Mouse (Mus musculus) lung, postnatal 0 days (tissue): ENCODE measurements around the gene Myog. TPM values are rescaled to one million over a fixed set of nuclear protein-coding genes. Genes with fewer than 3 reads are reported as not detected.

Source experiments
- ATAC-seq: fragments of 200-750 bp; cut with Nextera tagmentation; 2 replicates; pipeline ENCODE4 v1.8.0; 2017; ENCODE audit warnings: moderate library complexity
- DNase-seq: peaks from one replicate; pipeline ENCODE4 v3.0.0-alpha.2; 2016; ENCODE audit warnings: low spot score
- H3K27ac ChIP-seq: fragments of 300-500 bp; sonication (generic); 2 replicates; pipeline ENCODE4 v1.5.1; 2014; ENCODE audit warnings: antibody characterized with exemption, mild to moderate bottlenecking, low read length, mixed read lengths
- H3K27me3 ChIP-seq: fragments of 300-500 bp; sonication (generic); replicated peaks from 2 replicates; pipeline ENCODE4 v1.6.1; 2014; ENCODE audit warnings: low read length, mixed read lengths; ENCODE audit not compliant: insufficient read depth
- H3K36me3 ChIP-seq: fragments of 300-500 bp; sonication (generic); 2 replicates; pipeline ENCODE4 v1.6.1; 2014; ENCODE audit warnings: low read length, mixed read lengths; ENCODE audit not compliant: insufficient read depth
- H3K4me1 ChIP-seq: fragments of 300-500 bp; sonication (generic); 2 replicates; pipeline ENCODE4 v1.6.1; 2014; ENCODE audit warnings: antibody characterized with exemption, low read depth, low read length, mixed read lengths; ENCODE audit not compliant: insufficient read depth
- H3K4me2 ChIP-seq: fragments of 300-500 bp; sonication (generic); replicated peaks from 2 replicates; pipeline ENCODE4 v1.6.1; 2014; ENCODE audit warnings: low read depth, mild to moderate bottlenecking, low read length, moderate library complexity, mixed read lengths
- H3K4me3 ChIP-seq: fragments of 300-500 bp; sonication (generic); 2 replicates; pipeline ENCODE4 v1.5.1; 2014; ENCODE audit warnings: low read depth, low read length
- H3K9ac ChIP-seq: fragments of 300-500 bp; sonication (generic); replicated peaks from 2 replicates; pipeline ENCODE4 v1.6.1; 2014; ENCODE audit warnings: low read depth, mild to moderate bottlenecking
- H3K9me3 ChIP-seq: fragments of 300-500 bp; sonication (generic); 2 replicates; pipeline ENCODE4 v1.6.1; 2016; ENCODE audit warnings: low read length, mixed read lengths
- CTCF ChIP-seq: IDR thresholded peaks from 2 replicates; pipeline ENCODE4 v1.5.1; 2016; ENCODE audit warnings: antibody characterized with exemption, mild to moderate bottlenecking
- EP300 ChIP-seq: IDR thresholded peaks from 2 replicates; pipeline ENCODE4 v1.6.1; 2016; ENCODE audit warnings: antibody characterized with exemption, mild to moderate bottlenecking, control low read depth
- WGBS: fragments of 180-500 bp; shearing (Covaris S2); extraction: QIAGEN DNeasy Blood & Tissue Kit; methylation state at CpG from one replicate; pipeline ENCODE4 v1.1.7; 2014; 5-methylcytosine and 5-hydroxymethylcytosine counted together
- polyA plus RNA-seq: library from polyadenylated mRNA; unstranded; fragments of >200 nt; fragmentation: Nextera tagmentation; extraction: Ambion mirVana; gene quantifications from 2 replicates; pipeline ENCODE4 v1.2.1, GENCODE M21; 2015

The Myog gene
- polyA plus RNA-seq, 1 experiment from 2014 or later, result not detected

- H3K36me3 ChIP-seq, result no peaks in the 10 kb centered on the region
- no peak overlapping the region for H3K9ac ChIP-seq
- H3K4me1 ChIP-seq, result no peaks in the 10 kb centered on the region
- no peak overlapping the region for H3K27ac ChIP-seq
- 82% methylated on average over 7 of the region's 7 CpGs for WGBS
- no peak for DNase-seq
- ATAC-seq, result no peak
- H3K27me3 ChIP-seq, result no peaks in the 10 kb centered on the region
- TF ChIP-seq EP300 (no peak), CTCF (no peak)
- H3K4me2 ChIP-seq, result no peak overlapping the region
- H3K9me3 ChIP-seq, result no peaks in the 10 kb centered on the region
- H3K4me3 ChIP-seq, result no peak overlapping the region
Observed at GRCm38 (mm10) chr1:134311760-134312159, 22.0 kb downstream of the Myog start.

GRCm38 (mm10) chr1:134315181-134315580, 25.4 kb downstream of the Myog start:
- no peak for ATAC-seq
- no peak for TF ChIP-seq CTCF
- H3K36me3 ChIP-seq, result no peaks in the 10 kb centered on the region
- H3K27ac ChIP-seq, result no peak overlapping the region
- no peak for DNase-seq
- WGBS, result 76% methylated on average over 5 of the region's 5 CpGs
- H3K4me1 ChIP-seq, result no peaks in the 10 kb centered on the region
- no peak overlapping the region for H3K4me3 ChIP-seq
- H3K27me3 ChIP-seq, result no peaks in the 10 kb centered on the region
- H3K9me3 ChIP-seq, result no peaks in the 10 kb centered on the region
- H3K4me2 ChIP-seq, result no peak overlapping the region
- H3K9ac ChIP-seq, result no peak overlapping the region

DNA sequence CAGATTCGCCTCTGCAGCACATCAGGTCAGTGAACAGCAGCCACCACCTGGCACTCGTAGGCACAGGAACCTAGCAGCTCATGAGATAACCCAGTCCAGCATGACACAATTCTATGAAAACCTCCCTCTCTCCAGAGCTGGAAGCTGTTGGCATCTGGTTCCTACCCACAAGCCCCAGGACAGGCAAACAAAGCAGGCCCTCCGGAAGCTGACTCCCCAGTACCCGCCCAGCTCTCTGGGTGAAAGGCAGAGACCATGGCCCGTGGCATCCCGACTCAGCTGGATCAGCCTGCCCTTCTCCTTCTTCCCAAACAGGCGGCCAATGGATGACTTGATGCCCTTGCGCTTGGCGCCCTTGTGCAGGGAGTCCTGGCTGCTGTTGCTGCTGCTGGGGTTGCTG, 26.6 kb downstream of the Myog start:
- no peak for ATAC-seq
- H3K4me2 ChIP-seq, result no peak overlapping the region

DNA sequence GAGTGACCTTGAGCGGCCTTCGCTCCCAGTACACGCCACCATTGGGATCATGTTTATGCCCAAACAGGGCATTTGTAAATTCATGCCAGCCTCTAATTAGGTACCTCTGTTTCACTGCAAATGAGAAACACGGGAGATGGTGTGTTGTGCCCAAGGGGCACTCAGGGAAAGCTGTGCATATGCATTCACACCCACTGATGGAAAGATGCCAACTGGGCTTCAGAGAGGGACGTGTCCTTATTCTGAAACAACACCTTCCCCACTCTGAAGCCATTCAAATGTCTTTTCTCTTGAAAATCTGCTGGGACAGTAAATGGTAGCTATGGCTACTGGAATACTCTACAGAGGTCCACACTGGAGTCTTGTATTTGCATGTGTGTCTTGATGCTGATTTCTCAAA, 28.5 kb downstream of the Myog start:
- no peak overlapping the region for H3K27ac ChIP-seq
- H3K4me2 ChIP-seq, result no peak overlapping the region
- no peaks in the 10 kb centered on the region for H3K9me3 ChIP-seq
- no peaks in the 10 kb centered on the region for H3K27me3 ChIP-seq
- no peaks in the 10 kb centered on the region for H3K36me3 ChIP-seq
- ATAC-seq, result no peak
- 81% methylated on average over 5 of the region's 5 CpGs for WGBS
- TF ChIP-seq CTCF (no peak), EP300 (no peak)
- DNase-seq, result no peak
- no peak overlapping the region for H3K9ac ChIP-seq
- no peaks in the 10 kb centered on the region for H3K4me1 ChIP-seq
- no peak overlapping the region for H3K4me3 ChIP-seq

More for the DNA sequence above, 26.6 kb downstream of the Myog start:
- 80% methylated on average over 9 of the region's 9 CpGs for WGBS
- H3K4me3 ChIP-seq, result no peak overlapping the region
- H3K9me3 ChIP-seq, result no peaks in the 10 kb centered on the region
- no peak overlapping the region for H3K9ac ChIP-seq
- no peaks in the 10 kb centered on the region for H3K4me1 ChIP-seq
- no peaks in the 10 kb centered on the region for H3K27me3 ChIP-seq
- H3K27ac ChIP-seq, result no peak overlapping the region
- TF ChIP-seq CTCF (no peak), EP300 (no peak)
- no peaks in the 10 kb centered on the region for H3K36me3 ChIP-seq
- no peak for DNase-seq

DNA sequence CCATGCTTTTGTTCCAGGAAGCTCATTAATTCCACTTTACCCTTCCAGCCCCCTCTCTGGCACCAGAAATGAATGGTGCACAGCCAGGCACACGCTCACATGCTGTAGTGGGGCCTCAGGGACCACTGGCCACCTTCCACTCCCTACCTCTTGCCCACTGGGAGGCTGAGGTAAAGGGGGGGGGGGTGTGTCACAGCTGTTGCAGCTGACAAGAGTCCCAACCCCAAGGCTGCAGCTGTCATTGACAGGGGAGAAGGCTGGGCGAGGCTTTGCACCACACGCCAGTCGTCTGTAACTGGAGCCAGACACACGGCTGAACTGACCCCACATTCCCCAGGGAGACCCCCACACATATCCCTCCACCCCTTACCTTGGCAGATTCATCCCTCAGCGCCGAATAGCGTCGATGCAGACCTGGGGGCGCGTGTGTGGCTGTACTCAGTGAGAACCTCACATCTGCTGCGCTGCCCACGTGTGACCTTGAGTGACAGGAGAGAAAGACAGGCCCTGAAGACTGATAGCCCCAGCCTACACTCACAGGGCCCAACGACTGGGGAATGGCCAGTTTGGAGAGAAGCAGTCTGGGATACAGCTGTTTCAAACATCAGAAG, 31.0 kb downstream of the Myog start:
- Histone ChIP-seq H3K27ac (no peak overlapping the region), H3K4me2 (no peak overlapping the region), H3K4me1 (no peaks in the 10 kb centered on the region), H3K27me3 (no peaks in the 10 kb centered on the region), H3K4me3 (no peak overlapping the region), H3K9ac (no peak overlapping the region), H3K36me3 (no peaks in the 10 kb centered on the region), H3K9me3 (no peaks in the 10 kb centered on the region)
- DNase-seq, result no peak
- no peak for TF ChIP-seq CTCF
- no peak for TF ChIP-seq EP300
- WGBS, result 56% methylated on average over 14 of the region's 14 CpGs
- no peak for ATAC-seq

DNA sequence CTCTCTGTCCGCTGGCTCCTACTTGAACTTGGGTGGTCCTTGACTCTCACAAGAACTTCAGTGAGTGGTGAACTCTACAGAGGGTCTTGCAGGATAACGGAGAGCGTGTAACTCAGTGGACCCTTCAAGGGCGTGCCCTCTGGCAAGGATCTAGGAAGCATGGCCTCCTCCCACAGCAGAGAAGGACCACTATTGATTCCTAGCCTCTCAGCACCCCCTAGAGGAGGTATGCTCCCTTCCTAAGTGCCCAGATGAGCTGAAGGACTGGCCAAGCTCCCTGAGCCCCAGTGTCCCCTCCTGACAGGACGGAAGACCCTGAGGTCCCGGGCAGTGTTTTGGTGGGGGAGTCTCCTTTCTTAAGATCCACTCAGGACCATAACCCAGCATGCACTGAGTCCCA, 32.8 kb downstream of the Myog start:
- peak; percentile 57 for DNase-seq
- no peaks in the 10 kb centered on the region for H3K36me3 ChIP-seq
- H3K27ac ChIP-seq, result no peak overlapping the region
- no peak overlapping the region for H3K9ac ChIP-seq
- TF ChIP-seq CTCF, result peak; percentile 74
- TF ChIP-seq EP300, result no peak
- no peaks in the 10 kb centered on the region for H3K27me3 ChIP-seq
- WGBS, result 69% methylated on average over 6 of the region's 6 CpGs
- H3K4me3 ChIP-seq, result no peak overlapping the region
- no peaks in the 10 kb centered on the region for H3K4me1 ChIP-seq
- H3K9me3 ChIP-seq, result no peaks in the 10 kb centered on the region
- peak; percentile 72 for ATAC-seq
- H3K4me2 ChIP-seq, result no peak overlapping the region

- Histone ChIP-seq H3K27ac (no peak overlapping the region), H3K9me3 (no peaks in the 10 kb centered on the region), H3K4me2 (no peak overlapping the region), H3K9ac (no peak overlapping the region), H3K4me3 (no peak overlapping the region), H3K36me3 (no peaks in the 10 kb centered on the region), H3K27me3 (no peaks in the 10 kb centered on the region), H3K4me1 (no peaks in the 10 kb centered on the region)
- WGBS, result 87% methylated on average over 12 of the region's 12 CpGs
- no peak for DNase-seq
- TF ChIP-seq EP300 (no peak), CTCF (no peak)
- no peak for ATAC-seq
Observed at GRCm38 (mm10) chr1:134326841-134327346, 37.1 kb downstream of the Myog start.
